Mouse (Mus musculus) brain, embryonic 14.5 days (tissue): ENCODE results near the gene Ppp1r3e. TPM values are rescaled to one million over a fixed set of nuclear protein-coding genes. Genes with fewer than 3 reads are reported as not detected.

Experiments used
- DNase-seq: peaks from one replicate; pipeline ENCODE4 v3.0.0-alpha.2; 2011; ENCODE audit warnings: low read depth
- CTCF ChIP-seq: fragments of 200-500 bp; IDR thresholded peaks from 2 replicates; pipeline ENCODE4 v1.5.1; 2012; ENCODE audit warnings: inconsistent platforms, mild to moderate bottlenecking, moderate library complexity, borderline replicate concordance; ENCODE audit not compliant: insufficient read depth, insufficient read length; ENCODE audit errors: extremely low read depth
- POLR2A ChIP-seq: fragments of 200-500 bp; IDR thresholded peaks from 2 replicates; pipeline ENCODE4 v1.6.1; 2012; ENCODE audit warnings: mild to moderate bottlenecking, inconsistent platforms, borderline replicate concordance; ENCODE audit not compliant: poor library complexity, insufficient read depth, insufficient read length, severe bottlenecking; ENCODE audit errors: extremely low read depth
- polyA plus RNA-seq: library from polyadenylated mRNA; depleted of rRNA; stranded (reverse); fragments of >200 nt; gene quantifications from 2 replicates; pipeline ENCODE4 v1.2.3, GENCODE M21; 2012

The Ppp1r3e gene
- polyA plus RNA-seq, 1 experiment, result 21.9 TPM

DNA sequence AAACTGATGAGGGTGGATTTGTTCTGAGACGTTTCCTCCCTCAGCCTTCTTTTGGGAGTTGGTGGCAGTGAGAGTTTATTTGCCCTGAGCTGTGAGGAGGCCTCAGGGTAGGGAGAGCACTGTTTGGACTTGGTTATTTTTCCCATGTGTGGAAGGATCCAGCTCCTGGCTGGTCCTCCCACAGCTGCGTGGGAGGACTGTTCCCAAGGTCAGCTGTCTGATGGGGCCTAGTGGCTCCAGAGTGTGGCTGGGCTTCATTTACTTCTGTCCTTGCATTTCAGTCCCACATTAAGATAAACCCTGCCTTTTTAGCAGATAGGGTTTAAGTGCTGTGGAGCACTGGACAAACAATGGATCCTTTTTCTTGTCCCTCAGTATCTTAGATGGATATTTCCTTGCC is 20.1 kb upstream of the Ppp1r3e start:
- no peak for TF ChIP-seq POLR2A
- no peak for TF ChIP-seq CTCF
- no peak for DNase-seq

DNA sequence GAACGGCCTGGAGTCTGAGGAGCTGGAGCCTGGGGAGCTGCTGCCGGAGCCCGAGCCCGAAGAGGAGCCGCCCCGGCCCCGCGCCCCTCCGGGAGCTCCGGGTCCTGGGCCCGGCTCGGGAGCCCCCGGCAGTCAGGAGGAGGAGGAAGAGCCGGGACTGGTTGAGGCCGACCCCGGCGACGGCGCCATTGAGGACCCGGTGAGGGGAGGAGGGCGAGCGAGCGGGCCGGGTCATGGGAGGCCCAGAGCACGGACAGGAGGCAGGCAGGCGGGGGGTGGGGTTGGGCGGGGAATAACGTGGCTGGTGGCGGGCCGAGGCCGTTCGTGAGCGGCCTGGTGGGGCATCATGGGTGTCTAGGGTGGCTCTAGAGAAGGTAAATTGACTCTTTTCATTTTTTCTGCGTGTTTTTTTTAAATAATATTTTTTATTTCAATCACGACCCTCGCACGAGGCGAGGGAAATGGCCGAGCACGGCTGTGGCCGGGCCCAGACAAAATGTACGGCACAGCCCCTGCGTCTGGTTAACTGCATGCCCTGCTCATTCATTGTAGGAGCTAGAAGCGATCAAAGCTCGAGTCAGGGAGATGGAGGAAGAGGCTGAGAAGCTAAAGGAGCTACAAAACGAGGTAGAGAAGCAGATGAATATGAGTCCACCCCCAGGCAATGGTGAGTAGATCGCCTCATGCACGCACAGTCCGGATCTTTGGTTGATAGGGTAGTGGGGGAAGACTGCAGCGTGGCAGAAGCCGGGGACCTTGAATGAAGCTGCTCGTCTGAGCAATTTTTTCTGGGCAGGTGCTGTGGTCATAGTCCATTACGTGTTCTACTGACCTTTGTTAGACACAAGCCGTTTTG is 17.2 kb upstream of the Ppp1r3e start:
- DNase-seq, result peak; percentile 66
- TF ChIP-seq POLR2A (no peak), CTCF (no peak)

GRCm38 (mm10) chr14:54893651-54894181 is 16.4 kb upstream of the Ppp1r3e start:
- peak; percentile 100 for DNase-seq
- TF ChIP-seq CTCF, result no peak
- TF ChIP-seq POLR2A, result no peak

DNA sequence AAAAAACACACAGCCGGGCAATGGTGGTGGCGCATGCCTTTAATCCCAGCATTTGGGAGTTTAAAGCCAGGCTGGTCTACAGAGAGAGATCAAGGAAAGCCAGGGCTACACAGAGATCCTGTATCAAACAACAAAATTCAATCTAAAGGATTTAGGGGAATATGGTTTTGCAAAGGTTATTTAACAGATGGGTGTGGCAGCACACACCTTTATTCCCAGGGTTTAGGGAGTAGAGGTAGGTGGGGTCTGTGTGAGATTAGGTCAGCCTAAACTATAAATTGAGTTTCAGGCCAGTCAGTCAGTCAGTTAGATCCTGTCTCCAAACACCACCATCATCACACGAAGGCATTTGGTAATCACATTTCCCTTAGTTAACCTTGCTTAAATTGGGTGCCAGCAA is 14.8 kb upstream of the Ppp1r3e start, which contains the start of gene Pabpn1:
Gene Pabpn1, plus strand, starts transcription at position 301 of the 400 bp plus-strand sequence.
- DNase-seq, result no peak
- TF ChIP-seq POLR2A (no peak), CTCF (no peak)

DNA sequence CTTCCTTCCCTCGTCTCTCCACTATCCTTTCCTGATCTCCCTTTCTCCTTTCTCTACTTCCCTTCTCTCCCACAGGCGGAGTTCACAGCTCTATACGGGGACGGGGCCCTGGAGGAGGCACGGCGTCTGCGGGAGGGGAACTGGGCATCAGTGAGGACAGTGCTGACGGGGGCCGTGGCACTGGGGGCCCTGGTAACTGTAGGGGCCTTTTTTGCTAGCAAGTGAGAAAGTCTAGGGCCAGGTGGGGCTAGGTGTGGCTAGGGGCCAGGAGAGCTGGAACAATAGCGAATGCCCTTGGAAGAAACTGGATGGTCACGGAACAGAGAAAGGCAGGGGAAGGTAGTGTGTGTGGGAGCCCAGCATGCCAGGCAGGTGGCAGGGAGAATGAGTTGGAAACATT is 8.0 kb upstream of the Ppp1r3e start:
- DNase-seq, result no peak
- TF ChIP-seq CTCF (no peak), POLR2A (no peak)

GRCm38 (mm10) chr14:54884022-54884712 is 6.8 kb upstream of the Ppp1r3e start:
- no peak for DNase-seq
- TF ChIP-seq CTCF, result no peak
- TF ChIP-seq POLR2A, result no peak

- TF ChIP-seq CTCF (no peak), POLR2A (peak; percentile 46; the same call in 1 of the 2 replicates)
- DNase-seq, result peak; percentile 93
Measured at GRCm38 (mm10) chr14:54883154-54884021, 6.0 kb upstream of the Ppp1r3e start, which contains the start of the genes Bcl2l2 and Gm20521. Gene Bcl2l2, plus strand, starts transcription at chr14:54883377. Gene Gm20521, plus strand, starts transcription at chr14:54883441.

- peak; percentile 97 for DNase-seq
- peak; percentile 100 for TF ChIP-seq POLR2A
- no peak for TF ChIP-seq CTCF
Measured at GRCm38 (mm10) chr14:54876539-54877047, 757 bp downstream of the Ppp1r3e start.

GRCm38 (mm10) chr14:54875844-54876538 is 1.4 kb downstream of the Ppp1r3e start:
- TF ChIP-seq CTCF (no peak), POLR2A (no peak)
- DNase-seq, result no peak

- no peak for DNase-seq
- TF ChIP-seq POLR2A (no peak), CTCF (no peak)
Measured at GRCm38 (mm10) chr14:54874165-54874564, 3.2 kb downstream of the Ppp1r3e start.

DNA sequence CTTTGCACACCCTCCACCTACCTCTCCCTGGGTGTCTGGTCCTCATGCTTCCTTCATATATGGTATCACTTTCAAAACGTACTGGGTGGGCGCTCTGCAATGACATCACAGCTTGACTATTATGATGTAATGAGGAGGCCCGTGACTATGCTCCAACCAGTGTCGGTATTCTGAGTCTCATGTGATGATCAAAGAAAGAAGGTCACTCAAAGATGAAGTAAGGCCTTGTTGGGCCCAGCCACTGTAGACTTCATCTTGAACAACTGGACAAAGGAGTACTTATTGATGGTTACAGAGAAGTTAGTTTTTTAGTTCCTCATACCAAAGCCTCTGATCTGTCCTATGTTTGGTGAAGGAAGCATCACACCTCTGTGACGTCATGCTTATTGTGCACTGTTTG is 6.5 kb downstream of the Ppp1r3e start, which contains the start of gene Homez:
Gene Homez, minus strand, starts transcription at position 101 of the 400 bp plus-strand sequence.
- no peak for DNase-seq
- no peak for TF ChIP-seq POLR2A
- no peak for TF ChIP-seq CTCF
